Mouse (Mus musculus): ENCODE measurements around the gene Ric1. TPM values are rescaled to one million over a fixed set of nuclear protein-coding genes. Genes with fewer than 3 reads are reported as not detected.

Gene Ric1
- polyA plus RNA-seq, 1 experiment: 6.7 TPM

DNA sequence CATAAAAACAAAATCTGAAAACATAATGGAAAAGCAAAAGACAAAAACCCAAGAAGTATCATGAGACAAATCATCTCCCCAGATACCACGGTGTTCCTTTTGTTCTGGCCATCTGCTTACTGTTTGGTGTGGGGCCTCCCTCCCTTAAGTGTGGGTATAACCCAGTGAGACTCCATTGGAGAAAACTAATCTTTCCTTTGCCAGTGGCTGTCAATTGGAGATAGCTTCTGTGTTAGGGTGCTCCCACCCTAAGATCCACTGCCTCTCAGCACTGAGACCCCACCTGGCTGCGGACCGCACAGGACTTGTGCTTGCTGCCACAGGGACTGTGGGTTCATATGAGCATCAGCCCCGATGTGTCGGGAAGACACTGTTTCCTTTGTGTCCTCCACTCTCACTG lies 39.9 kb upstream of the Ric1 start:
- Histone ChIP-seq H3K27ac (ENCODE audit: insufficient read depth, low read depth, low read length) (no peak overlapping the region), H3K36me3 (ENCODE audit: control insufficient read depth, insufficient read depth, low read length) (no peaks in the 10 kb centered on the region), H3K27me3 (ENCODE audit: control insufficient read depth, insufficient read depth, low read length) (no peaks in the 10 kb centered on the region), H3K4me1 (ENCODE audit: control insufficient read depth, insufficient read depth, insufficient read length, low read length) (peaks cover 3% of the 10 kb centered on the region; the same call in 1 of the 2 replicates), H3K4me3 (ENCODE audit: low read depth, low read length) (no peak overlapping the region)
- WGBS: 93% methylated on average over 5 of the region's 5 CpGs
- TF ChIP-seq POLR2A (IDR thresholded peaks at IDR 0.05; ENCODE audit: low read depth, low read length): no peak
- TF ChIP-seq CTCF (IDR thresholded peaks at IDR 0.05; ENCODE audit: extremely low read depth, insufficient read length, insufficient replicate concordance, low read depth, low read length): no peak

- peaks cover 3% of the 10 kb centered on the region; the same call in 1 of the 2 replicates for H3K4me1 ChIP-seq (ENCODE audit: control insufficient read depth, insufficient read depth, insufficient read length, low read length)
- no peak overlapping the region for H3K27ac ChIP-seq (ENCODE audit: insufficient read depth, low read depth, low read length)
- H3K4me3 ChIP-seq (ENCODE audit: low read depth, low read length): no peak overlapping the region
- H3K36me3 ChIP-seq (ENCODE audit: control insufficient read depth, insufficient read depth, low read length): no peaks in the 10 kb centered on the region
- 75% methylated on average over 3 of the region's 3 CpGs for WGBS
- H3K27me3 ChIP-seq (ENCODE audit: control insufficient read depth, insufficient read depth, low read length): no peaks in the 10 kb centered on the region
- no peak for TF ChIP-seq POLR2A (IDR thresholded peaks at IDR 0.05; ENCODE audit: low read depth, low read length)
- no peak for TF ChIP-seq CTCF (IDR thresholded peaks at IDR 0.05; ENCODE audit: extremely low read depth, insufficient read length, insufficient replicate concordance, low read depth, low read length)
Observed at GRCm38 (mm10) chr19:29482637-29483036, 39.4 kb upstream of the Ric1 start.

GRCm38 (mm10) chr19:29483386-29483785 lies 38.7 kb upstream of the Ric1 start:
- Histone ChIP-seq H3K27me3 (ENCODE audit: control insufficient read depth, insufficient read depth, low read length) (no peaks in the 10 kb centered on the region), H3K4me1 (ENCODE audit: control insufficient read depth, insufficient read depth, insufficient read length, low read length) (peaks cover 3% of the 10 kb centered on the region; the same call in 1 of the 2 replicates), H3K36me3 (ENCODE audit: control insufficient read depth, insufficient read depth, low read length) (no peaks in the 10 kb centered on the region), H3K4me3 (ENCODE audit: low read depth, low read length) (no peak overlapping the region), H3K27ac (ENCODE audit: insufficient read depth, low read depth, low read length) (no peak overlapping the region)
- WGBS: 84% methylated on average over 2 of the region's 2 CpGs
- TF ChIP-seq CTCF (IDR thresholded peaks at IDR 0.05; ENCODE audit: extremely low read depth, insufficient read length, insufficient replicate concordance, low read depth, low read length) (no peak), POLR2A (IDR thresholded peaks at IDR 0.05; ENCODE audit: low read depth, low read length) (no peak)

- Histone ChIP-seq H3K4me3 (ENCODE audit: low read depth, low read length) (no peak overlapping the region), H3K4me1 (ENCODE audit: control insufficient read depth, insufficient read depth, insufficient read length, low read length) (peaks cover 3% of the 10 kb centered on the region; the same call in 1 of the 2 replicates), H3K27me3 (ENCODE audit: control insufficient read depth, insufficient read depth, low read length) (no peaks in the 10 kb centered on the region), H3K27ac (ENCODE audit: insufficient read depth, low read depth, low read length) (0 out of 2 replicates have a peak overlapping the region, but pooled peaks have one; percentile 21), H3K36me3 (ENCODE audit: control insufficient read depth, insufficient read depth, low read length) (no peaks in the 10 kb centered on the region)
- no peak for TF ChIP-seq POLR2A (IDR thresholded peaks at IDR 0.05; ENCODE audit: low read depth, low read length)
- no peak for TF ChIP-seq CTCF (IDR thresholded peaks at IDR 0.05; ENCODE audit: extremely low read depth, insufficient read length, insufficient replicate concordance, low read depth, low read length)
- WGBS: 59% methylated on average over 2 of the region's 2 CpGs
Observed at GRCm38 (mm10) chr19:29484537-29484936, 37.5 kb upstream of the Ric1 start.

GRCm38 (mm10) chr19:29485257-29485948 lies 36.7 kb upstream of the Ric1 start:
- no peaks in the 10 kb centered on the region for H3K27me3 ChIP-seq (ENCODE audit: control insufficient read depth, insufficient read depth, low read length)
- no peak overlapping the region for H3K27ac ChIP-seq (ENCODE audit: insufficient read depth, low read depth, low read length)
- peaks cover 3% of the 10 kb centered on the region; the same call in 1 of the 2 replicates for H3K4me1 ChIP-seq (ENCODE audit: control insufficient read depth, insufficient read depth, insufficient read length, low read length)
- H3K4me3 ChIP-seq (ENCODE audit: low read depth, low read length): no peak overlapping the region
- WGBS: 97% methylated on average over 3 of the region's 3 CpGs
- TF ChIP-seq CTCF (IDR thresholded peaks at IDR 0.05; ENCODE audit: extremely low read depth, insufficient read length, insufficient replicate concordance, low read depth, low read length) (no peak), POLR2A (IDR thresholded peaks at IDR 0.05; ENCODE audit: low read depth, low read length) (no peak)
- no peaks in the 10 kb centered on the region for H3K36me3 ChIP-seq (ENCODE audit: control insufficient read depth, insufficient read depth, low read length)

- H3K4me3 ChIP-seq (ENCODE audit: low read depth, low read length): no peak overlapping the region
- peak overlapping the region; percentile 49; the same call in 1 of the 2 replicates for H3K27ac ChIP-seq (ENCODE audit: insufficient read depth, low read depth, low read length)
- H3K4me1 ChIP-seq (ENCODE audit: control insufficient read depth, insufficient read depth, insufficient read length, low read length): peaks cover 3% of the 10 kb centered on the region; the same call in 1 of the 2 replicates
- 83% methylated on average over 7 of the region's 7 CpGs for WGBS
- H3K36me3 ChIP-seq (ENCODE audit: control insufficient read depth, insufficient read depth, low read length): no peaks in the 10 kb centered on the region
- no peaks in the 10 kb centered on the region for H3K27me3 ChIP-seq (ENCODE audit: control insufficient read depth, insufficient read depth, low read length)
- TF ChIP-seq CTCF (IDR thresholded peaks at IDR 0.05; ENCODE audit: extremely low read depth, insufficient read length, insufficient replicate concordance, low read depth, low read length) (no peak), POLR2A (IDR thresholded peaks at IDR 0.05; ENCODE audit: low read depth, low read length) (no peak)
Observed at GRCm38 (mm10) chr19:29486545-29487206, 35.4 kb upstream of the Ric1 start.

All from small intestine, adult 2 months (tissue).